Mouse (Mus musculus) bone marrow macrophage, adult 2 months (primary cell): Measurements from ENCODE around the gene Prkaa1.

ENCODE experiments used
- CTCF ChIP-seq: IDR thresholded peaks from 2 replicates; pipeline ENCODE4 v1.5.1; 2012; ENCODE audit warnings: low read depth, mild to moderate bottlenecking, low read length, moderate library complexity
- POLR2A ChIP-seq: IDR thresholded peaks from 2 replicates; pipeline ENCODE4 v1.6.1; 2012; ENCODE audit warnings: mild to moderate bottlenecking, low read depth, low read length, borderline replicate concordance

DNA sequence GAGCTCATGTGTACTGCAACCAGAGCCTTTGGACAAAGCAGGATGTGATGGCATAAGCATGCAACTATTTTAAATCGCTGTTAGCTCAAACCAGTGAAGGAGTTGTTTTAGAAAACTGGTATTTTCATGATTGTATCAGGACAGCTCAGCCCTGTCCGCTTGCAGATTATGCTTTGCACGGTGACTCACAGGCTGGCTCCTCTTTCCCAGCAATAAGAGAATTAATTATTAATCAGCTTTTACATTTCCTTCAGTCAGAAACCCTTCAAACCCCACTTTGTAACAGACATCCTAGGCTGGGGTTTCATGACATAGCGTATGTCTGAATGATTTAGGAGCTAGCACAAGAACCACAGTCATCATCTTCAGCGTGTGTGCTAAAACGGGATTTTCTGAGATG lies 76.8 kb downstream of the Prkaa1 start:
- TF ChIP-seq CTCF = no peak
- no peak for TF ChIP-seq POLR2A
